Mouse (Mus musculus) effector memory CD4-positive, alpha-beta T cell, adult 5 months (primary cell): Measurements from ENCODE around the gene Kcnh7. TPM values are rescaled to one million over a fixed set of nuclear protein-coding genes. Genes with fewer than 3 reads are reported as not detected.

ENCODE experiments used
- polyA plus RNA-seq: library from polyadenylated mRNA; unstranded; fragments of 100-300 nt; shearing (Covaris generic); gene quantifications from one replicate; pipeline ENCODE4 v1.2.1, GENCODE M21; 2017

Kcnh7 gene
- polyA plus RNA-seq: 0.15 TPM

GRCm38 (mm10) chr2:63183563-63184545 is at the start of gene Kcnh7:
Kcnh7 (minus strand) TSS chr2:63184287.

GRCm38 (mm10) chr2:62664135-62664670 is 519.9 kb downstream of the Kcnh7 start, which contains the start of gene Gca:
Gca (plus strand) TSS chr2:62664285.

GRCm38 (mm10) chr2:62646014-62646645 is 538.0 kb downstream of the Kcnh7 start, which contains the start of gene Ifih1:
Ifih1 (minus strand) TSS chr2:62646255.

